Comparison of ENCODE assay signal across 17 mouse cellular contexts in genomic region chr12:105637554-105637953, GRCm38 (mm10). TPM values are rescaled to one million over a fixed set of nuclear protein-coding genes. Genes with fewer than 3 reads are reported as not detected.
DNase-seq lines count a peak whose midpoint lies in the region; TF ChIP-seq lines count a peak whose summit lies in the region.
"Had no signal": no experiment of that assay in that cellular context is flagged by ENCODE, and none has a peak within 500 bp of the region (broad histone marks: within the 10 kb centered on the region; RNA-seq: fewer than 3 reads in every experiment).

No protein-coding gene starts in this region.

- H3K9me3 ChIP-seq in CH12.LX (replicated peaks; ENCODE audit: low read length) = peaks cover 2% of the 10 kb centered on the region
- H3K9me3 ChIP-seq: liver, embryonic 15.5 days had no signal

- no peak for TF ChIP-seq RAD21 in CH12.LX (IDR thresholded peaks at IDR 0.05; ENCODE audit: low read depth, low read length)

- no peak overlapping the region for H3K27ac ChIP-seq in left cerebral cortex, adult 2 months
- no peak overlapping the region for H3K27ac ChIP-seq in CH12.LX (ENCODE audit: insufficient read depth, low read depth)
- H3K27ac ChIP-seq: liver, embryonic 15.5 days had no signal

- no peaks in the 10 kb centered on the region for H3K4me1 ChIP-seq in CH12.LX (ENCODE audit: control insufficient read depth in 1 of 2, insufficient read depth in 2 of 2)
- H3K4me1 ChIP-seq: liver, embryonic 15.5 days had no signal

- H3K79me2 ChIP-seq in CH12.LX (replicated peaks; ENCODE audit: control insufficient read depth, extremely low read depth, insufficient read depth, poor library complexity, severe bottlenecking) = no peaks in the 10 kb centered on the region

- H3K9ac ChIP-seq in CH12.LX (ENCODE audit: insufficient read depth, low read depth) = no peak overlapping the region
- H3K9ac ChIP-seq: liver, embryonic 15.5 days had no signal

- no peaks in the 10 kb centered on the region for H3K27me3 ChIP-seq in CH12.LX (replicated peaks)
- H3K27me3 ChIP-seq: liver, embryonic 15.5 days had no signal

- peaks cover 78 to 98% of the 10 kb centered on the region in 2 experiments for H3K36me3 ChIP-seq in CH12.LX (replicated peaks in 1 of 2; ENCODE audit: control insufficient read depth in 1 of 2, insufficient read depth in 1 of 2, low read length in 1 of 2)

- no peak for TF ChIP-seq EP300 in CH12.LX (IDR thresholded peaks at IDR 0.05; ENCODE audit: low read length)

- no peak for TF ChIP-seq POLR2A in CH12.LX (IDR thresholded peaks at IDR 0.05; ENCODE audit: low read depth, low read length)

- in situ Hi-C loops in CH12.LX (cut with MboI; ENCODE audit: low pct_ligation_motif_present, low pct_unique_long_range_greater_than_20kb, low sequenced_read_pairs) = no loop called here

- dilution Hi-C loops in CH12.LX (cut with MboI; ENCODE audit: extremely low pct_ligation_motif_present, extremely low pct_unique_long_range_greater_than_20kb, low sequenced_read_pairs) = no loop called here

- intact Hi-C loops in left cerebral cortex, adult 2 months (cut with DNase I) = no loop called here
- intact Hi-C loops in left cerebral cortex, postnatal 10 days (cut with DNase I) = no loop called here

- DNase-seq in embryo, embryonic 10.5 days (ENCODE audit: low spot score) = peak; percentile 13
- DNase-seq in embryo, embryonic 11 days = no peak
- no peak for DNase-seq in left cerebral cortex, adult 2 months (ENCODE audit: extremely low spot score in 1 of 2, low spot score in 2 of 2)
- no peak for DNase-seq in left cerebral cortex, postnatal 10 days (ENCODE audit: extremely low spot score in 1 of 2, low spot score in 2 of 2)
- DNase-seq in CH12.LX (ENCODE audit: extremely low read depth) = peak; percentile 3
- peak; percentile 0 for DNase-seq in forelimb bud, embryonic 11.5 days (ENCODE audit: low read depth, low spot score)
- no peak for DNase-seq in thymus, postnatal 0 days (ENCODE audit: low spot score)
- DNase-seq in frontal cortex, postnatal 10 days (ENCODE audit: low spot score in 2 of 2) = no peak
- DNase-seq: B cell, adult 2 months; cerebellum, adult 18-20 months; heart, adult 11 months; heart, postnatal 10 days; right cerebral cortex, postnatal 14 days had no signal

- H3K4me3 ChIP-seq in left cerebral cortex, adult 2 months = no peak overlapping the region
- no peak overlapping the region for H3K4me3 ChIP-seq in CH12.LX (replicated peaks in 1 of 3; ENCODE audit: low read depth in 2 of 3, low read length in 2 of 3, poor library complexity in 1 of 3)
- H3K4me3 ChIP-seq: erythroblast, embryonic 14.5 days; liver, embryonic 15.5 days had no signal

- no peak overlapping the region for H3K4me2 ChIP-seq in CH12.LX (ENCODE audit: insufficient read depth, low read depth, poor library complexity, severe bottlenecking)
- H3K4me2 ChIP-seq: liver, embryonic 15.5 days had no signal

- TF ChIP-seq CTCF in left cerebral cortex, adult 2 months (IDR thresholded peaks at IDR 0.05) = peak; percentile 30
- TF ChIP-seq CTCF in CH12.LX (conservative IDR thresholded peaks at IDR 0.05 in 1 of 2, IDR thresholded peaks at IDR 0.05 in 1 of 2; ENCODE audit: low read depth in 2 of 2, low read length in 2 of 2) = peak in 1 of 2 experiments; percentile 25; a peak in 3 of 4 replicates

TF ChIP-seq in CH12.LX, 34 proteins besides CTCF, POLR2A, EP300 and RAD21:
- TF ChIP-seq TBP (conservative IDR thresholded peaks at IDR 0.05; ENCODE audit: low read depth, low read length) (no peak), USF2 (conservative IDR thresholded peaks at IDR 0.05; ENCODE audit: low read depth, low read length) (no peak), MXI1 (IDR thresholded peaks at IDR 0.05; ENCODE audit: low read depth, low read length) (no peak), MAZ (IDR thresholded peaks at IDR 0.05; ENCODE audit: low read depth, low read length) (no peak), JUN (IDR thresholded peaks at IDR 0.05; ENCODE audit: insufficient read depth, low read depth, low read length) (no peak), CHD1 (IDR thresholded peaks at IDR 0.05; ENCODE audit: low read depth, low read length) (no peak), USF1 (IDR thresholded peaks at IDR 0.05; ENCODE audit: low read depth, low read length) (no peak), JUND (conservative IDR thresholded peaks at IDR 0.05; ENCODE audit: low read depth, low read length) (no peak)

RNA-seq across cellular contexts. Expression of gene Bdkrb1, which starts 34.7 kb away (rescaled TPM):
- not detected for total RNA-seq in left cerebral cortex, adult 2 months (2021)
- total RNA-seq in left cerebral cortex, postnatal 10 days (2021) = not detected
- total RNA-seq in CH12.LX (2012; rRNA removed) (0.29 and 0.81 TPM in 2 replicates), CH12.LX (2014; rRNA removed) (1.00 and 1.5 TPM in 2 replicates)
- polyA plus RNA-seq in CH12.LX (2012; ENCODE audit: insufficient read length, low read depth) = 0.87 and 1.0 TPM in 2 replicates
- 0.86 and 1.1 TPM in 2 replicates for polyA plus RNA-seq in thymus, postnatal 0 days (2015; fragmentation: Nextera tagmentation; extraction: Ambion mirVana)
- total RNA-seq: heart, postnatal 10 days; megakaryocyte-erythroid progenitor cell, adult 5-6 weeks had no signal
- polyA plus RNA-seq: erythroblast, embryonic 14.5 days; intestine, embryonic 14.5 days; liver, embryonic 15.5 days had no signal

RNA-seq across cellular contexts. Expression of gene Gskip, which starts 47.1 kb away (rescaled TPM):
- 10 to 100 TPM; 26.0 to 26.2 TPM for total RNA-seq in left cerebral cortex, adult 2 months (2021)
- 10 to 100 TPM; 13.6 TPM for total RNA-seq in left cerebral cortex, postnatal 10 days (2021)
- total RNA-seq in CH12.LX (2012; rRNA removed) (12.3 and 13.9 TPM in 2 replicates), CH12.LX (2014; rRNA removed) (21.9 TPM in 2 replicates)
- polyA plus RNA-seq in CH12.LX (2012; ENCODE audit: insufficient read length, low read depth) = 13.3 and 15.9 TPM in 2 replicates
- 34.4 and 36.6 TPM in 2 replicates for polyA plus RNA-seq in thymus, postnatal 0 days (2015; fragmentation: Nextera tagmentation; extraction: Ambion mirVana)

RNA-seq across cellular contexts. Expression of gene Atg2b, which starts 47.5 kb away (rescaled TPM):
- total RNA-seq in left cerebral cortex, adult 2 months (2021) = 10 to 100 TPM; 50.1 to 50.3 TPM
- total RNA-seq in left cerebral cortex, postnatal 10 days (2021) = 10 to 100 TPM; 43.9 to 45.3 TPM
- total RNA-seq in CH12.LX (2012; rRNA removed) = 27.3 and 28.5 TPM in 2 replicates
- total RNA-seq in CH12.LX (2014; rRNA removed) = 26.6 and 26.9 TPM in 2 replicates
- polyA plus RNA-seq in CH12.LX (2012; ENCODE audit: insufficient read length, low read depth) = 24.1 and 28.4 TPM in 2 replicates
- polyA plus RNA-seq in thymus, postnatal 0 days (2015; fragmentation: Nextera tagmentation; extraction: Ambion mirVana) = 9.0 and 10.4 TPM in 2 replicates

Comparison
In these comparisons a context has a peak if more than half of its experiments do, and no peak if none do; other contexts are left out.
1. DNase-seq: peak in embryo, embryonic 10.5 days (single experiment), CH12.LX (single experiment) and forelimb bud, embryonic 11.5 days (single experiment); none in embryo, embryonic 11 days (single experiment), left cerebral cortex, adult 2 months (0 of 2), left cerebral cortex, postnatal 10 days (0 of 2), thymus, postnatal 0 days (single experiment) and frontal cortex, postnatal 10 days (0 of 2).